Mouse (Mus musculus) limb, embryonic 15.5 days (tissue): ENCODE measurements around the gene Tfcp2l1. TPM values are rescaled to one million over a fixed set of nuclear protein-coding genes. Genes with fewer than 3 reads are reported as not detected.

Experiments
- ATAC-seq: fragments of 200-750 bp; cut with Nextera tagmentation; 2 replicates; pipeline ENCODE4 v1.8.0; 2017; ENCODE audit warnings: low read depth, moderate TSS enrichment; ENCODE audit not compliant: insufficient number of reproducible peaks, low FRiP score, low TSS enrichment
- H3K27ac ChIP-seq: fragments of 300-500 bp; sonication (generic); 2 replicates; pipeline ENCODE4 v1.5.1; 2015; ENCODE audit warnings: moderate library complexity, mild to moderate bottlenecking, inconsistent platforms
- H3K27me3 ChIP-seq: fragments of 300-500 bp; sonication (generic); 2 replicates; pipeline ENCODE4 v1.6.1; 2015; ENCODE audit warnings: inconsistent platforms
- H3K36me3 ChIP-seq: fragments of 300-500 bp; sonication (generic); 2 replicates; pipeline ENCODE4 v1.6.1; 2015; ENCODE audit warnings: inconsistent platforms
- H3K4me1 ChIP-seq: fragments of 300-500 bp; sonication (generic); 2 replicates; pipeline ENCODE4 v1.6.1; 2015; ENCODE audit warnings: inconsistent platforms
- H3K4me2 ChIP-seq: fragments of 300-500 bp; sonication (generic); 2 replicates; pipeline ENCODE4 v1.6.1; 2015; ENCODE audit warnings: mild to moderate bottlenecking, inconsistent platforms
- H3K4me3 ChIP-seq: fragments of 300-500 bp; sonication (generic); 2 replicates; pipeline ENCODE4 v1.5.1; 2015; ENCODE audit warnings: mild to moderate bottlenecking, inconsistent platforms
- H3K9ac ChIP-seq: fragments of 300-500 bp; sonication (generic); 2 replicates; pipeline ENCODE4 v1.6.1; 2015; ENCODE audit warnings: inconsistent platforms
- H3K9me3 ChIP-seq: fragments of 300-500 bp; sonication (generic); 2 replicates; pipeline ENCODE4 v1.6.1; 2016; ENCODE audit warnings: inconsistent platforms
- WGBS: fragments of 180-500 bp; shearing (Covaris S2); methylation state at CpG from one replicate; pipeline ENCODE4 v1.1.7; 2015; 5-methylcytosine and 5-hydroxymethylcytosine counted together
- polyA plus RNA-seq: library from polyadenylated mRNA; unstranded; fragments of >200 nt; fragmentation: Nextera tagmentation; extraction: Ambion mirVana; gene quantifications from 2 replicates; pipeline ENCODE4 v1.2.1, GENCODE M21; 2015

Tfcp2l1 gene
- polyA plus RNA-seq, 1 experiment from 2014 or later, result 0.58 TPM

GRCm38 (mm10) chr1:118663062-118663461 lies 35.3 kb downstream of the Tfcp2l1 start:
- Histone ChIP-seq H3K27me3 (no peaks in the 10 kb centered on the region), H3K27ac (no peak overlapping the region), H3K4me1 (0 out of 2 replicates have a peak, but pooled peaks cover 7% of the 10 kb centered on the region), H3K36me3 (no peaks in the 10 kb centered on the region), H3K4me3 (no peak overlapping the region), H3K9ac (no peak overlapping the region), H3K4me2 (no peak overlapping the region), H3K9me3 (no peaks in the 10 kb centered on the region)
- 63% methylated on average over 1 of the region's 1 CpGs for WGBS
- ATAC-seq, result no peak

- Histone ChIP-seq H3K4me1 (no peaks in the 10 kb centered on the region), H3K27me3 (no peaks in the 10 kb centered on the region), H3K36me3 (no peaks in the 10 kb centered on the region), H3K4me3 (no peak overlapping the region), H3K27ac (no peak overlapping the region), H3K9ac (no peak overlapping the region), H3K9me3 (no peaks in the 10 kb centered on the region), H3K4me2 (no peak overlapping the region)
- ATAC-seq, result no peak
Measured at GRCm38 (mm10) chr1:118667536-118667935, 39.8 kb downstream of the Tfcp2l1 start.

- H3K4me1 ChIP-seq, result no peaks in the 10 kb centered on the region
- H3K27me3 ChIP-seq, result no peaks in the 10 kb centered on the region
- no peak overlapping the region for H3K9ac ChIP-seq
- H3K27ac ChIP-seq, result no peak overlapping the region
- H3K9me3 ChIP-seq, result no peaks in the 10 kb centered on the region
- no peak overlapping the region for H3K4me2 ChIP-seq
- 49% methylated on average over 8 of the region's 8 CpGs for WGBS
- H3K36me3 ChIP-seq, result no peaks in the 10 kb centered on the region
- no peak for ATAC-seq
- H3K4me3 ChIP-seq, result no peak overlapping the region
Measured at GRCm38 (mm10) chr1:118672196-118672595, 44.5 kb downstream of the Tfcp2l1 start.

GRCm38 (mm10) chr1:118674176-118674575 lies 46.4 kb downstream of the Tfcp2l1 start:
- Histone ChIP-seq H3K4me3 (no peak overlapping the region), H3K9me3 (no peaks in the 10 kb centered on the region), H3K36me3 (no peaks in the 10 kb centered on the region), H3K27me3 (no peaks in the 10 kb centered on the region), H3K4me2 (no peak overlapping the region), H3K9ac (no peak overlapping the region), H3K4me1 (no peaks in the 10 kb centered on the region), H3K27ac (no peak overlapping the region)
- no peak for ATAC-seq
- WGBS, result 83% methylated on average over 4 of the region's 4 CpGs

DNA sequence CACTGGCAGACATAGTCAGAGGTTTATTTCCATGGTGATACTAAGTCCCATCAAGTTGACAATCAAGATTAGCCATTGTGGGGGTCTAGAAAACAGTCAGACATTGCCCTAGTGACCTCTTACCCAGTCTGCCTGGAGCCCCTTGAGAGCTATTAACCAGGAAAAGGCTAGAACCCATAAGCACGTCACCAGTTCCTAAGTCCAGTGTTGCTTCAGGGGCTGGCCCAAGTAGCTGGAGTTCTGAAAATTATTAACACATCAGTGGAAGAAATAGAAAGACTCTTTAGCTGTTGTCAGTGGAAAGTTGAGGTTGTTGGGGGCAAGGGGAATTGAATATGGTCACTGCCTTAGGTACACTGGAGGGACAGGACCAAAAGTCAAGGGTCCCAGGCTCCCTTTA lies 54.2 kb downstream of the Tfcp2l1 start:
- ATAC-seq, result no peak
- WGBS, result 67% methylated on average over 1 of the region's 1 CpGs
- no peaks in the 10 kb centered on the region for H3K4me1 ChIP-seq
- H3K4me3 ChIP-seq, result no peak overlapping the region
- H3K4me2 ChIP-seq, result no peak overlapping the region
- H3K9me3 ChIP-seq, result no peaks in the 10 kb centered on the region
- no peaks in the 10 kb centered on the region for H3K36me3 ChIP-seq
- H3K9ac ChIP-seq, result no peak overlapping the region
- H3K27ac ChIP-seq, result no peak overlapping the region
- H3K27me3 ChIP-seq, result no peaks in the 10 kb centered on the region

DNA sequence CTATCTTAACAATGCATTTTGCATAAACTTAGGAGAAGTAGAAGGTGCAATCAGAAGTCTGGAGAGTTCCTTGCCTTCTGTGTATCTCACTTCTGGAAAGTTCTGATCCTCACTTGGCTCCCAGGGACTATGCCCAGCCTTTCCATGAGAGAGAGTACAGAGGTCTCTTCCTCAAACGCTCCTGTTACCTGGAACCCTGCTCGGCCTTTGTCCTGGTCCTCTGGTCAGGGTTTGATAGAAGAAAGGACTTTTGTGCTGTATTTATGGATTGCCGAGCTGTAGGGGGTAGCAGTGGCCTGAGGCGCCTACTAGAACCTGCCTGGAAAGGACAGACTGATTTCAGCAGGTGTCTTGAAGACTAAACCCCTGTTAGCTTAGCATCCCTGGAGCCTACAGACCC lies 55.9 kb downstream of the Tfcp2l1 start:
- Histone ChIP-seq H3K9me3 (no peaks in the 10 kb centered on the region), H3K9ac (no peak overlapping the region), H3K4me1 (no peaks in the 10 kb centered on the region), H3K27ac (no peak overlapping the region), H3K27me3 (no peaks in the 10 kb centered on the region), H3K4me2 (no peak overlapping the region), H3K36me3 (no peaks in the 10 kb centered on the region), H3K4me3 (no peak overlapping the region)
- WGBS, result 68% methylated on average over 4 of the region's 4 CpGs
- no peak for ATAC-seq

DNA sequence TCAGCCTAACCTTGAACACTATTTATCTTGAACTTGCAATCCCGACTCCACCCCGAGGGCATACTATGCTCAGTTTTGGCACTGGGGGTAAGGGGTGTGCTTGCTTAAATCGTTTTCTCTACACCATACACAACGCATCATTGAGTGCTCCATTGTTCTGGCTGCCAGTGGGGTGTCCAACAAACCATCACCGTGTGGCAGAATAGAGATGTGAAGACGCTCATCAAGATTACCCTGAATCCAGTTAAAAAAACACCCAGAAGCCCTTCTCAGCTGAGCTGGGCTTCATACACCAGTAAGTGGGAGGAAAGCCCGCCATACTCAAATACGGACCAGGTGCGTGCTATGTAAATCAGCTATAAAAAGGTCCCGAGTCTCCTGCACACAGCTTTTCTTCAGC lies 60.0 kb downstream of the Tfcp2l1 start:
- Histone ChIP-seq H3K36me3 (no peaks in the 10 kb centered on the region), H3K4me2 (no peak overlapping the region), H3K9me3 (no peaks in the 10 kb centered on the region), H3K27ac (no peak overlapping the region), H3K4me1 (no peaks in the 10 kb centered on the region), H3K27me3 (no peaks in the 10 kb centered on the region), H3K4me3 (no peak overlapping the region), H3K9ac (no peak overlapping the region)
- WGBS, result 72% methylated on average over 10 of the region's 10 CpGs
- ATAC-seq, result no peak

GRCm38 (mm10) chr1:118689830-118690229 lies 62.1 kb downstream of the Tfcp2l1 start:
- no peaks in the 10 kb centered on the region for H3K9me3 ChIP-seq
- no peak overlapping the region for H3K4me3 ChIP-seq
- H3K27me3 ChIP-seq, result no peaks in the 10 kb centered on the region
- H3K27ac ChIP-seq, result no peak overlapping the region
- WGBS, result 53% methylated on average over 5 of the region's 5 CpGs
- H3K9ac ChIP-seq, result no peak overlapping the region
- H3K4me1 ChIP-seq, result no peaks in the 10 kb centered on the region
- no peak overlapping the region for H3K4me2 ChIP-seq
- no peaks in the 10 kb centered on the region for H3K36me3 ChIP-seq
- no peak for ATAC-seq

GRCm38 (mm10) chr1:118694436-118694835 lies 66.7 kb downstream of the Tfcp2l1 start:
- WGBS, result 98% methylated on average over 2 of the region's 2 CpGs
- H3K4me3 ChIP-seq, result no peak overlapping the region
- ATAC-seq, result no peak

GRCm38 (mm10) chr1:118697906-118698305 lies 70.2 kb downstream of the Tfcp2l1 start:
- no peaks in the 10 kb centered on the region for H3K27me3 ChIP-seq

More at GRCm38 (mm10) chr1:118694436-118694835, 66.7 kb downstream of the Tfcp2l1 start:
- no peaks in the 10 kb centered on the region for H3K4me1 ChIP-seq
- no peak overlapping the region for H3K9ac ChIP-seq
- no peaks in the 10 kb centered on the region for H3K36me3 ChIP-seq
- H3K9me3 ChIP-seq, result no peaks in the 10 kb centered on the region
- H3K27ac ChIP-seq, result no peak overlapping the region
- no peaks in the 10 kb centered on the region for H3K27me3 ChIP-seq
- H3K4me2 ChIP-seq, result no peak overlapping the region

DNA sequence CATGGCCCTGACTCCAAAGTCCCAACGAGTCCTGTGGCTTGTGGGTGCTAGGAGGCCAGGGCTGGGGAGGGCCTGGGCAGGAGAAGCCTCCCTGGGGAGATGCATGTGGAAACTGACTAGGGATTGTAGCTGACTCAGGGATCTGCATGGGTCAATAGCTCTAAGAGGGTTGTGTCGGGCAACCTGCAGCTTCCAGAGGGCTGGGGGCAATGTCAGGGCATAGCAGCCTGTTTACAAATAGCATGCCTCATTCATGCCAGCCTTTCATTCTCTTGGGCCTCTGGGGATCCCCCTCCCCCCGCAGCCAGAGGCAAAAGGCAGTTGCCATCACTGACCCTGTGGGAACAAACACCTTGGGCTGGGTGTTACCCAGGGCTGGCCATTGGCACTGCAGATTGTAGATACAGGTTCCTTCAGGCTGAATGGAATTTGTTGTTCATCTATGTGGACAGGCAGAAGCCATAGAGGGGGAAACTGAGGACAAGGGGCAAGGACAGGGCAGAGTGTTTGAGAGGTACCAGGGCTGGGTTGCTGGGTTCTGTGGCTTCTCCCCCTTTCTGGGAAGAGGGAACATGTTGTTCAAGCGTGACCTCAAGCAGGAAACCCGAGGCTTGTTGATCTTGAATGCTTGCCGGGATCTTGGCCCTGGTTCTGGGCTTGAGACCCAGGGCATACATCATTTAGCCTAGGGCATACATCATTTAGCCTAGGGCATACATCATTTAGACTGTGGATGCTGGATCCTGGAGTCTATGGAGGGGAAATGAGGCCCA lies 71.6 kb downstream of the Tfcp2l1 start:
- no peaks in the 10 kb centered on the region for H3K9me3 ChIP-seq

More at GRCm38 (mm10) chr1:118697906-118698305, 70.2 kb downstream of the Tfcp2l1 start:
- Histone ChIP-seq H3K4me1 (no peaks in the 10 kb centered on the region), H3K27ac (no peak overlapping the region), H3K4me2 (no peak overlapping the region), H3K4me3 (no peak overlapping the region), H3K9ac (no peak overlapping the region), H3K36me3 (no peaks in the 10 kb centered on the region), H3K9me3 (no peaks in the 10 kb centered on the region)
- ATAC-seq, result no peak
- WGBS, result 76% methylated on average over 6 of the region's 6 CpGs

DNA sequence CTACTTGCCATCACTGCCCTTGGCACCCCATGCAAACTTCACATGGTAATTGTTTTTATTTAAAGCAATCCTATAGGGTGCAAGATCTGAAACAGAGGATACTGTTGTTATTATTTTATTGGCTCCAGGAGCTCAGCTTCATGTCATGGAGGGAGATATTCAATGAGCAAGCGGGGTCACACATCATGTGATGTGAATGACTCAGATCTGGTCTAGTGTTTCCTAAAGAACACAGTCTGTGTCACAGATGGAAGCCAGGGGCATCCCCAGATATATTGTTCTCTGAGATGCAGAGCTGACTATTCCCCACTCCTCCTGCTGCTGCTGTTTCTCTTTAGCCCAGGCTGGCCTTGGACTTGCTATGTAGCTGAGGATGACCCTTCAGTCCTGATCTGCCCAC lies 72.2 kb downstream of the Tfcp2l1 start:
- Histone ChIP-seq H3K4me1 (no peaks in the 10 kb centered on the region), H3K9ac (no peak overlapping the region), H3K27me3 (no peaks in the 10 kb centered on the region), H3K36me3 (no peaks in the 10 kb centered on the region), H3K4me3 (no peak overlapping the region), H3K4me2 (no peak overlapping the region), H3K27ac (no peak overlapping the region), H3K9me3 (no peaks in the 10 kb centered on the region)
- ATAC-seq, result no peak
- 76% methylated on average over 1 of the region's 1 CpGs for WGBS

More for the DNA sequence above, 71.6 kb downstream of the Tfcp2l1 start:
- Histone ChIP-seq H3K4me3 (no peak overlapping the region), H3K36me3 (no peaks in the 10 kb centered on the region), H3K4me2 (no peak overlapping the region), H3K27ac (no peak overlapping the region), H3K4me1 (no peaks in the 10 kb centered on the region), H3K27me3 (no peaks in the 10 kb centered on the region), H3K9ac (no peak overlapping the region)
- ATAC-seq, result no peak
- 58% methylated on average over 6 of the region's 6 CpGs for whole genome bisulfite sequencing

GRCm38 (mm10) chr1:118711606-118712005 lies 83.9 kb downstream of the Tfcp2l1 start:
- ATAC-seq, result no peak
- Histone ChIP-seq H3K9ac (no peak overlapping the region), H3K4me2 (no peak overlapping the region), H3K27ac (no peak overlapping the region), H3K4me3 (no peak overlapping the region), H3K4me1 (no peaks in the 10 kb centered on the region), H3K36me3 (no peaks in the 10 kb centered on the region), H3K27me3 (no peaks in the 10 kb centered on the region), H3K9me3 (no peaks in the 10 kb centered on the region)
- WGBS, result 69% methylated on average over 4 of the region's 4 CpGs
